Mouse (Mus musculus) layer of hippocampus, adult 8-10 months (tissue): Measurements from ENCODE around the gene Hykk. TPM values are rescaled to one million over a fixed set of nuclear protein-coding genes. Genes with fewer than 3 reads are reported as not detected.

Experiments
- DNase-seq, 2 experiments: peaks; one replicate each; pipeline ENCODE4 v3.0.0; 2022; ENCODE audit warnings: low spot score in 2 of 2
- total RNA-seq, 4 experiments: library from RNA; stranded (reverse); gene quantifications; 2 replicates each; pipeline ENCODE4 v1.2.4; 2022

Gene Hykk
- total RNA-seq, 4 experiments from 2014 or later: 2.6 to 4.1 (median 3.2) TPM

DNA sequence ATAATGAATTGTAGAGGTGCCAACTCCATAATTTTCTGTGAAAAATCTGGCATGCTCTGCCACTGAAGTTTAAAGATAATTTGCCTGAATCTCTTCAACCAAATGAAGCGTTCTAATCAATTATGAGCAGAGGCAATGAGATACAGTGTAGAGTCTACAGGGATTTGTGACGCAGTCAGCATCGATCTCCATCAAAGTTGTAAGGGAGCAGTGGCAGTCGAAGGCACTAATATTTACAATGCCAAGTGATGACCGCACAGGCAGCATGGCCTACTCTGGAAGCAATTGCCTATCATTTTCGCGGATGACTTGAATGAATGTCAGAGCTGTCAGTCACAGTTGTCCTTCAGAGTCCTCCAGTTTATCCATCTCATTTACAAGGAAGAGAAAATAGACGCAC, 63.6 kb downstream of the Hykk start, which contains the start of gene Chrna5:
Gene Chrna5 (plus strand): TSS at position 207 of the 400 bp plus-strand sequence.
- no peak for DNase-seq

GRCm38 (mm10) chr9:54981291-54982191, 64.5 kb downstream of the Hykk start:
- no peak for DNase-seq

GRCm38 (mm10) chr9:54982401-54982800, 65.3 kb downstream of the Hykk start:
- DNase-seq: no peak

- no peak for DNase-seq
Observed at GRCm38 (mm10) chr9:54990362-54990761, 73.3 kb downstream of the Hykk start.

DNA sequence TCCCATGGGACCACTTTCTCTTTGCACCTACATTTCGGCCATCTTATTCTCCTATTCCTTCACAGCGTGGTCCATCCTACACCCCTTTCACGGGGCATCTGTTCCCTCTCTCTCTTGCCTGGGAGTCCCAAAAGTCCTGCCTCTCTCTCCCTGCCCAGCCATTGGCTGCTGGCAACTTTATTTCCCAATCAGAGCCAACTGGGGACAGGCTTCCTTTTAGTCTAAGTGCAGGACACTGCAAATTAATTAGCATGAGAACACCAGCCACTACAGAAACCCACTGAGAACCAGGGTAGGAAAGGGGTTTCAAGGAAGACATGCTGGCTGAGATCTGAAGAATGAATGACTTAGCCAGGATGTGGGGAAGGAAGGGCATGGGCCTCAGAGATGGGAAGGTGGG, 77.3 kb downstream of the Hykk start:
- DNase-seq: no peak

GRCm38 (mm10) chr9:54995645-54996044, 78.6 kb downstream of the Hykk start:
- DNase-seq: no peak

Other genes with a start within 250 kb of the Hykk start
- gene Dnaja4, start 218.4 kb upstream of the Hykk start, total RNA-seq: 10 to 100 TPM; 39.8 to 61.1 (median 47.2) TPM
- gene Wdr61, start 182.8 kb upstream of the Hykk start, total RNA-seq: 10 to 100 TPM; 56.4 to 59.6 (median 58.4) TPM
- gene Crabp1, start 152.5 kb upstream of the Hykk start, total RNA-seq: 1 to 10 TPM in 2 of 4 experiments, not detected in 2; 1.0 to 1.3 TPM
- gene Ireb2, start 53.5 kb upstream of the Hykk start, total RNA-seq: 10 to 100 TPM; 45.5 to 53.2 (median 51.0) TPM
- 100 to 1,000 TPM; 114 to 128 (median 122) TPM for gene Psma4, start 33.5 kb downstream of the Hykk start, total RNA-seq
- gene AY074887, start 33.7 kb downstream of the Hykk start, total RNA-seq: under 1 TPM in 1 of 4 experiments, not detected in 3; 0.52 TPM
- gene Chrna5, start 63.6 kb downstream of the Hykk start, total RNA-seq: 1 to 10 TPM; 6.6 to 9.0 (median 7.2) TPM
- under 1 TPM; 0.12 to 0.48 (median 0.44) TPM for gene Chrna3, start 109.3 kb downstream of the Hykk start, total RNA-seq
- gene Chrnb4, start 131.5 kb downstream of the Hykk start, total RNA-seq: under 1 TPM in 3 of 4 experiments, not detected in 1; 0.20 to 0.52 (median 0.25) TPM
- gene Ube2q2, start 231.6 kb downstream of the Hykk start, total RNA-seq: 10 to 100 TPM; 61.2 to 77.8 (median 65.9) TPM